Mouse (Mus musculus) gastrocnemius, adult 2 months (tissue): Measurements from ENCODE around the gene Kif21a. TPM values are rescaled to one million over a fixed set of nuclear protein-coding genes. Genes with fewer than 3 reads are reported as not detected.

ENCODE experiments used
- DNase-seq: peaks from one replicate; pipeline ENCODE4 v3.0.0; 2022
- H3K27ac ChIP-seq: fragments of 200-600 bp; 2 replicates; pipeline ENCODE4 v1.8.1; 2022; ENCODE audit warnings: mild to moderate bottlenecking
- H3K4me3 ChIP-seq: fragments of 200-600 bp; 2 replicates; pipeline ENCODE4 v1.8.1; 2022; ENCODE audit warnings: mild to moderate bottlenecking, moderate library complexity
- CTCF ChIP-seq: fragments of 200-600 bp; IDR thresholded peaks from 2 replicates; pipeline ENCODE4 v1.8.1; 2022; ENCODE audit warnings: antibody characterized with exemption, mild to moderate bottlenecking, moderate library complexity
- intact Hi-C: fragments of 180-260 bp; cut with DNase I; formaldehyde crosslinking; loops from one replicate; pipeline ENCODE4 v1.15.1; 2025
- total RNA-seq, 2 experiments: library from RNA; stranded (reverse); gene quantifications; 2 replicates each; pipeline ENCODE4 v1.2.3; 2021

Kif21a gene
- total RNA-seq, 2 experiments from 2014 or later: 18.3 to 23.5 TPM

- DNase-seq: no peak
- Histone ChIP-seq H3K27ac (no peak overlapping the region), H3K4me3 (no peak overlapping the region)
- intact Hi-C loops: loop anchor here (2.0 kb wide), 1 partner anchor 143 kb away; the partner anchor contains the start of gene Abcd2
- no peak for TF ChIP-seq CTCF
These were observed 2.1 kb downstream of the Kif21a start for GRCm38 (mm10) chr15:91047627-91048026.

- no peak for TF ChIP-seq CTCF
- intact Hi-C loops: no loop called here
- no peak for DNase-seq
These were observed 3.2 kb downstream of the Kif21a start for GRCm38 (mm10) chr15:91046506-91046905.

GRCm38 (mm10) chr15:91043263-91043662, 6.5 kb downstream of the Kif21a start:
- Histone ChIP-seq H3K27ac (no peak overlapping the region), H3K4me3 (no peak overlapping the region)
- no peak for DNase-seq
- intact Hi-C loops: no loop called here
- TF ChIP-seq CTCF: no peak

More at GRCm38 (mm10) chr15:91046506-91046905, 3.2 kb downstream of the Kif21a start:
- Histone ChIP-seq H3K4me3 (no peak overlapping the region), H3K27ac (no peak overlapping the region)

- intact Hi-C loops: no loop called here
- Histone ChIP-seq H3K27ac (no peak overlapping the region), H3K4me3 (no peak overlapping the region)
- no peak for DNase-seq
- TF ChIP-seq CTCF: no peak
These were observed 10.9 kb downstream of the Kif21a start for GRCm38 (mm10) chr15:91038860-91039259.

GRCm38 (mm10) chr15:91034090-91034489, 15.7 kb downstream of the Kif21a start:
- TF ChIP-seq CTCF: no peak
- intact Hi-C loops: no loop called here
- no peak for DNase-seq
- no peak overlapping the region for H3K4me3 ChIP-seq
- no peak overlapping the region for H3K27ac ChIP-seq

- no peak for TF ChIP-seq CTCF
- no peak for DNase-seq
- intact Hi-C loops: no loop called here
- no peak overlapping the region for H3K4me3 ChIP-seq
- H3K27ac ChIP-seq: no peak overlapping the region
These were observed 16.2 kb downstream of the Kif21a start for GRCm38 (mm10) chr15:91033529-91033928.

GRCm38 (mm10) chr15:91028962-91029361, 20.8 kb downstream of the Kif21a start:
- H3K4me3 ChIP-seq: no peak overlapping the region

GRCm38 (mm10) chr15:91028494-91028893, 21.3 kb downstream of the Kif21a start:
- intact Hi-C loops: no loop called here
- no peak for TF ChIP-seq CTCF
- DNase-seq: no peak
- H3K4me3 ChIP-seq: no peak overlapping the region
- no peak overlapping the region for H3K27ac ChIP-seq

More at GRCm38 (mm10) chr15:91028962-91029361, 20.8 kb downstream of the Kif21a start:
- intact Hi-C loops: no loop called here
- no peak for DNase-seq
- H3K27ac ChIP-seq: no peak overlapping the region
- TF ChIP-seq CTCF: no peak

GRCm38 (mm10) chr15:91022276-91022675, 27.5 kb downstream of the Kif21a start:
- intact Hi-C loops: no loop called here
- no peak overlapping the region for H3K4me3 ChIP-seq
- TF ChIP-seq CTCF: no peak
- no peak for DNase-seq
- H3K27ac ChIP-seq: no peak overlapping the region

GRCm38 (mm10) chr15:91018861-91019187, 30.9 kb downstream of the Kif21a start:
- no peak for DNase-seq
- H3K4me3 ChIP-seq: no peak overlapping the region
- intact Hi-C loops: no loop called here
- no peak overlapping the region for H3K27ac ChIP-seq
- TF ChIP-seq CTCF: no peak

- DNase-seq: no peak
These were observed 31.4 kb downstream of the Kif21a start for GRCm38 (mm10) chr15:91018161-91018860.

GRCm38 (mm10) chr15:91017261-91018160, 32.2 kb downstream of the Kif21a start:
- no peak for DNase-seq
- no peak; the same call in 1 of the 2 replicates for TF ChIP-seq CTCF
- H3K27ac ChIP-seq: no peak overlapping the region
- no peak overlapping the region for H3K4me3 ChIP-seq
- intact Hi-C loops: no loop called here

More at GRCm38 (mm10) chr15:91018161-91018860, 31.4 kb downstream of the Kif21a start:
- Histone ChIP-seq H3K4me3 (no peak overlapping the region), H3K27ac (no peak overlapping the region)
- no peak for TF ChIP-seq CTCF
- intact Hi-C loops: no loop called here

GRCm38 (mm10) chr15:91016366-91016765, 33.4 kb downstream of the Kif21a start:
- no peak for DNase-seq
- no peak overlapping the region for H3K27ac ChIP-seq
- no peak for TF ChIP-seq CTCF
- intact Hi-C loops: no loop called here
- no peak overlapping the region for H3K4me3 ChIP-seq
